Mouse (Mus musculus) lung, embryonic 14.5 days (tissue): Measurements from ENCODE around the gene Ggact. TPM values are rescaled to one million over a fixed set of nuclear protein-coding genes. Genes with fewer than 3 reads are reported as not detected.

ENCODE experiments used
- ATAC-seq: fragments of 200-750 bp; cut with Nextera tagmentation; 2 replicates; pipeline ENCODE4 v1.8.0; 2017; ENCODE audit warnings: mild to moderate bottlenecking, moderate TSS enrichment, moderate library complexity; ENCODE audit not compliant: insufficient read depth
- DNase-seq: peaks from one replicate; pipeline ENCODE4 v3.0.0-alpha.2; 2015
- H3K27ac ChIP-seq: fragments of 300-500 bp; sonication (generic); 2 replicates; pipeline ENCODE4 v1.5.1; 2014; ENCODE audit warnings: low read depth, mild to moderate bottlenecking, moderate library complexity
- H3K27me3 ChIP-seq: fragments of 300-500 bp; sonication (generic); 2 replicates; pipeline ENCODE4 v1.6.1; 2014; ENCODE audit warnings: low read length, control low read depth; ENCODE audit not compliant: insufficient read depth
- H3K36me3 ChIP-seq: fragments of 300-500 bp; sonication (generic); 2 replicates; pipeline ENCODE4 v1.6.1; 2014; ENCODE audit warnings: control low read depth; ENCODE audit not compliant: insufficient read depth
- H3K4me1 ChIP-seq: fragments of 300-500 bp; sonication (generic); 2 replicates; pipeline ENCODE4 v1.6.1; 2014; ENCODE audit warnings: antibody characterized with exemption, control low read depth; ENCODE audit not compliant: insufficient read depth
- H3K4me2 ChIP-seq: fragments of 300-500 bp; sonication (generic); 2 replicates; pipeline ENCODE4 v1.6.1; 2014; ENCODE audit warnings: mild to moderate bottlenecking
- H3K4me3 ChIP-seq: fragments of 300-500 bp; sonication (generic); 2 replicates; pipeline ENCODE4 v1.5.1; 2014; ENCODE audit warnings: low read depth, low read length
- H3K9ac ChIP-seq: fragments of 300-500 bp; sonication (generic); 2 replicates; pipeline ENCODE4 v1.6.1; 2014
- H3K9me3 ChIP-seq: fragments of 300-500 bp; sonication (generic); 2 replicates; pipeline ENCODE4 v1.6.1; 2016; ENCODE audit warnings: low read depth, low read length, control low read depth
- CTCF ChIP-seq: IDR thresholded peaks from 2 replicates; pipeline ENCODE4 v1.5.1; 2016; ENCODE audit warnings: antibody characterized with exemption, low read depth
- WGBS: fragments of 180-500 bp; shearing (Covaris S2); extraction: QIAGEN DNeasy Blood & Tissue Kit; methylation state at CpG from one replicate; pipeline ENCODE4 v1.1.7; 2014; 5-methylcytosine and 5-hydroxymethylcytosine counted together
- polyA plus RNA-seq: library from polyadenylated mRNA; unstranded; fragments of >200 nt; fragmentation: Nextera tagmentation; extraction: Ambion mirVana; gene quantifications from 2 replicates; pipeline ENCODE4 v1.2.1, GENCODE M21; 2014

Gene Ggact
- polyA plus RNA-seq, 1 experiment from 2014 or later: 15.5 TPM

- Histone ChIP-seq H3K4me3 (no peak overlapping the region), H3K36me3 (no peaks in the 10 kb centered on the region), H3K4me1 (no peaks in the 10 kb centered on the region), H3K27ac (no peak overlapping the region), H3K9ac (no peak overlapping the region), H3K9me3 (no peaks in the 10 kb centered on the region), H3K27me3 (no peaks in the 10 kb centered on the region), H3K4me2 (no peak overlapping the region)
- ATAC-seq: no peak
- DNase-seq: no peak
- TF ChIP-seq CTCF: no peak
- WGBS: 90% methylated on average over 7 of the region's 7 CpGs
Observed at GRCm38 (mm10) chr14:122885893-122886292, 27.7 kb downstream of the Ggact start.

- H3K4me2 ChIP-seq: no peak overlapping the region
- no peak for TF ChIP-seq CTCF
- H3K27me3 ChIP-seq: no peaks in the 10 kb centered on the region
- whole genome bisulfite sequencing: 49% methylated on average over 10 of the region's 10 CpGs
- H3K4me1 ChIP-seq: no peaks in the 10 kb centered on the region
- no peaks in the 10 kb centered on the region for H3K9me3 ChIP-seq
- peak; percentile 45 for ATAC-seq
- H3K27ac ChIP-seq: no peak overlapping the region
- H3K9ac ChIP-seq: no peak overlapping the region
- no peak overlapping the region for H3K4me3 ChIP-seq
- DNase-seq: peak; percentile 79
- H3K36me3 ChIP-seq: no peaks in the 10 kb centered on the region
Observed at GRCm38 (mm10) chr14:122883821-122884584, 29.6 kb downstream of the Ggact start.

DNA sequence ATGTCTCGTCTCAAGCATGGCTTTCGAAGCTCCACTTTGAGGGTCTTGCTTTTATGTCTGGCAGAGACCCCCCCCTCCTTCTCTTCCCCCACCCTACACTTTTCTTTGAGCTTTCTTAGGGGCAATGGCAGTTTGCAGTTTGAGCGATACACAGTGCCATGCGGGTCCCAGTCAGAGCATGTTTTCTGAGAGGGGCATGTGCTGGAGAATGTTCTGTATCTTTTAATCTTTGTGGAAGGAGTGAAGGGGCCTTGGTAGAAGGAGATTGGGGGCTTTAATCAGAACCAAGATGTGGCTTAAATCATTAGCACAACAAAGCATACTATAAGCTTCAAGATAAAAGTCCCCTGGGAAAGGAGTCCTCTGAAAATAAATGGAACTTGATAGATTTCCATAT, 30.1 kb downstream of the Ggact start:
- DNase-seq: no peak
- WGBS: 86% methylated on average over 4 of the region's 4 CpGs

DNA sequence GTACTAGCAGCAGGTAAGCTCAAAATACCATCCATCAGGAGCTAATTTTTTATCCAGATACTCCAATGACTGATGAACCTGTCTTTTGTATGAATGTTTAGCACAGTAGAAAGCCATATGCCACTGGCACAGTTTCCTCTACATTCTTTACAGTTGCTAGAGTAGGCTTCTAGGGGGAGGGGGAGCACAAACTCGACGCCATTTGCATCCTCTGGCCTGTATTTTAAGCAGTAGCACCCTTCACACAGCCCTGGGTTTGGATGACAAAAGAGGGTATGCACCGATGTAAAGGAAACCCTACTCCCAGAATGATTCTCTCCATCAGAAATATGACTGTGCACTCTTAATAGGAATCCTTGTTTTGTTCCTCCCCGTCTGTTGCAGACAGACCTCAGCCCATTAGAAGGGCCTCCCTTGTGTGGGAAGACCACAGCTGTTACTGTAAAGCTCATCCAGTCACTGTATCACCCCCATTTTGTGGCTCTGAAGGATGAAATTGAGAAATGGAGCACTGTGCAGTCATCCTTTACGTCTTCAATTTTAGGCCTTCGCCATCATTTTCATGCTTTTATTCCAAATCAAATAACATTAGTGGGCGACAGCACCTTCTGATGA, 30.7 kb downstream of the Ggact start:
- 79% methylated on average over 7 of the region's 7 CpGs for WGBS
- ATAC-seq (no peak), DNase-seq (no peak)
- no peaks in the 10 kb centered on the region for H3K4me1 ChIP-seq
- no peak overlapping the region for H3K9ac ChIP-seq
- TF ChIP-seq CTCF: no peak
- H3K36me3 ChIP-seq: no peaks in the 10 kb centered on the region
- H3K4me3 ChIP-seq: no peak overlapping the region
- no peak overlapping the region for H3K4me2 ChIP-seq
- no peaks in the 10 kb centered on the region for H3K27me3 ChIP-seq
- no peaks in the 10 kb centered on the region for H3K9me3 ChIP-seq
- no peak overlapping the region for H3K27ac ChIP-seq

More for the DNA sequence above, 30.1 kb downstream of the Ggact start:
- Histone ChIP-seq H3K9ac (no peak overlapping the region), H3K27ac (no peak overlapping the region), H3K36me3 (no peaks in the 10 kb centered on the region), H3K4me2 (no peak overlapping the region), H3K9me3 (no peaks in the 10 kb centered on the region), H3K4me3 (no peak overlapping the region), H3K4me1 (no peaks in the 10 kb centered on the region), H3K27me3 (no peaks in the 10 kb centered on the region)
- peak; percentile 39; the same call in 1 of the 2 replicates for ATAC-seq
- TF ChIP-seq CTCF: no peak

- H3K27me3 ChIP-seq: no peaks in the 10 kb centered on the region
- H3K36me3 ChIP-seq: no peaks in the 10 kb centered on the region
- ATAC-seq (no peak), DNase-seq (no peak)
- no peaks in the 10 kb centered on the region for H3K4me1 ChIP-seq
- no peak overlapping the region for H3K27ac ChIP-seq
- no peak overlapping the region for H3K9ac ChIP-seq
- no peaks in the 10 kb centered on the region for H3K9me3 ChIP-seq
- TF ChIP-seq CTCF: no peak
- H3K4me3 ChIP-seq: no peak overlapping the region
- WGBS: 76% methylated on average over 9 of the region's 9 CpGs
- H3K4me2 ChIP-seq: no peak overlapping the region
Observed at GRCm38 (mm10) chr14:122882201-122882639, 31.3 kb downstream of the Ggact start.

- Histone ChIP-seq H3K27me3 (no peaks in the 10 kb centered on the region), H3K4me2 (no peak overlapping the region), H3K36me3 (no peaks in the 10 kb centered on the region), H3K27ac (no peak overlapping the region), H3K4me3 (no peak overlapping the region), H3K9me3 (no peaks in the 10 kb centered on the region), H3K9ac (no peak overlapping the region), H3K4me1 (no peaks in the 10 kb centered on the region)
- no peak for DNase-seq
- ATAC-seq: no peak; the same call in 1 of the 2 replicates
- WGBS: 55% methylated on average over 2 of the region's 2 CpGs
- no peak for TF ChIP-seq CTCF
Observed at GRCm38 (mm10) chr14:122881699-122882098, 31.9 kb downstream of the Ggact start.

- no peak for TF ChIP-seq CTCF
- H3K4me3 ChIP-seq: no peak overlapping the region
Observed at GRCm38 (mm10) chr14:122880291-122880690, 33.3 kb downstream of the Ggact start.

More at GRCm38 (mm10) chr14:122880291-122880690, 33.3 kb downstream of the Ggact start:
- 77% methylated on average over 7 of the region's 7 CpGs for WGBS
- Histone ChIP-seq H3K27ac (no peak overlapping the region), H3K4me2 (no peak overlapping the region), H3K4me1 (no peaks in the 10 kb centered on the region), H3K27me3 (no peaks in the 10 kb centered on the region), H3K9ac (no peak overlapping the region), H3K9me3 (no peaks in the 10 kb centered on the region), H3K36me3 (no peaks in the 10 kb centered on the region)
- no peak for ATAC-seq
- no peak for DNase-seq
